Mouse (Mus musculus) stomach, postnatal 0 days (tissue): ENCODE data around the gene Rps6ka5.

Experiments used
- CTCF ChIP-seq: IDR thresholded peaks from 2 replicates; pipeline ENCODE4 v1.5.1; 2016; ENCODE audit warnings: antibody characterized with exemption, low read depth, mild to moderate bottlenecking, moderate library complexity
- EP300 ChIP-seq: optimal IDR thresholded peaks from 2 replicates; pipeline ENCODE3; 2016; ENCODE audit warnings: antibody characterized with exemption

GRCm38 (mm10) chr12:100529172-100529571 lies 197.6 kb downstream of the Rps6ka5 start:
- TF ChIP-seq CTCF (no peak), EP300 (no peak)
